Mouse (Mus musculus) cerebellum, adult 11 months (tissue): Measurements from ENCODE around the gene Olfr1347.
"Not testable (repeated sequence)": the region's sequence is repeated elsewhere in the genome, so short reads cannot be mapped to it uniquely, and the experiment has no call there.

Source experiments
- DNase-seq: peaks from one replicate; pipeline ENCODE4 v3.0.0; 2022

Gene Olfr1347

DNA sequence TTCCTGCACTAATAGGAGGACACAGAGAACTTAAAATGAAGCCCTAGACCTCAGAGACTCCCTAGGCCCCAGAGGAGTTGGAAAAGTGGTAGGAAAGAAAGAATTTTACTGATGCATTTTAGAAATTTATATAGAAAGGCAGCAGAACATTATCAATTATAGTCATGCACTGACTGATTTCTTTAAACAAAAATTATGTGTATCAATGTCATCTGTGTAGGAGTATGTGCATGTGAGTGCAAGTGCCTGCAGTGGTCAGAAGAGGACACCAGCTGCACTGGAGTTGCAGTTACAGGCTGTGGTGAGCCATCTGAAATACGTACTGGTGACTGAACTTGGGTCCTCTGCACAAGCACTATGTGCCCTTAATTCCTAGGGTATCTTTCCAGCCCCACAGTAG lies at the start of gene Olfr1347:
TSS of gene Olfr1347 (minus strand) at position 101 of the 400 bp plus-strand sequence.
- DNase-seq, result no peak

DNA sequence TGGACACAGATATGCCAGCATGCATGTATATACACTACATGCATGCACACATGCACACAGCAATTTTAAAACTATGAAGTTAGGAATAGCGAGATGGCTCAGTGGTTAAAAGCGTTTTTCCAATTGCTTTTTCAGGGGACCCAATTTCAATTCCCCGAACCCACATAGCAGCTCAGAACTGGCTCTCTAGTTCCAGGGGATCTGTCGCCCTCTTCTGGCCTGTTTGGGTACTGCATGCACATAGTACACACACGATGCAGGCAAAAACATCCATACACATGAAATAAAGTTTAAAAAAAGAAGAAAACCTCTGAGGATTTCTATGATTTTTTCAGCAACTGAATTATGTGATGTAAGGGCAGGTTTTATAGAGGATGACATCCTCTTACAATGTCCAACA lies 26.6 kb upstream of the Olfr1347 start:
- DNase-seq, result no peak

DNA sequence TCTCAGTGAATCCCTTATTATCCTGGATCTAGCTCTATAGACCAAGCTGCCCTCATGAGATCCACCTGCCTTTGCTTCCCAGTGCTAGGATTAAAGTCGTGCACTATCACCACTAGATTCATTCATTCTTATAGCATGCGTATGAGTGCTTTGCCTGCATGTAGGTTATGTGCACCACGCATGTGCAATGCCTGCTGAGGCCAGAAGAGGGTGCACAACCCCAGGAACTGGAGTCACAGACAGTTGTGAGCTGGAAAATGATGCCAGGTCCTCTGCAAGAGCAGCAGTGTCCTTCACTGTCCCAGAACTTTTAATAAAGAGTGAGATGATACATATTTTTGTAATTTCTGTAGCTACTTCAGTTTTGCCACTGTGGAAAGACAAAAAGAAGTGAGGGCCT lies 25.4 kb upstream of the Olfr1347 start:
- DNase-seq, result no peak

DNA sequence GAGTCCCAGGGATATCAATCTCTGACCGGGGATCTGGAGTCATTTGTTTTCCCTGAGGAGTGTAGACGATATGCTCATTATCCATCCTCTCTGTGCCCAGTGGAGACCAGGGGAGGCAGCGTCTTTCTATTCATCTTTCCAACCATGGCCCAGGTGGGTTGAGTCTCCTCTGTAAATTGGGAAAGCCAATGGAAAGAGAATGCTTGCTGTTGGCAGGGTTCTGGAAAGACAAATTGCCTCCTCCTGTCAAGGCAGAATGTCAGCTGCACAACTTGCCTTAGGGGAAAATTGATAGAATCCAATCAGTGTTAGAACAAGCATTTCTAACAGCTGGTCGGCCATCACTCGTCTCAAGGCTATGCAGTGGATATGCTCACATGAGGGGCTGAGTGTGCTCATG lies 23.3 kb upstream of the Olfr1347 start, which contains the start of gene Olfr1349:
TSS of gene Olfr1349 (minus strand) at position 101 of the 400 bp plus-strand sequence.
- DNase-seq, result no peak

DNA sequence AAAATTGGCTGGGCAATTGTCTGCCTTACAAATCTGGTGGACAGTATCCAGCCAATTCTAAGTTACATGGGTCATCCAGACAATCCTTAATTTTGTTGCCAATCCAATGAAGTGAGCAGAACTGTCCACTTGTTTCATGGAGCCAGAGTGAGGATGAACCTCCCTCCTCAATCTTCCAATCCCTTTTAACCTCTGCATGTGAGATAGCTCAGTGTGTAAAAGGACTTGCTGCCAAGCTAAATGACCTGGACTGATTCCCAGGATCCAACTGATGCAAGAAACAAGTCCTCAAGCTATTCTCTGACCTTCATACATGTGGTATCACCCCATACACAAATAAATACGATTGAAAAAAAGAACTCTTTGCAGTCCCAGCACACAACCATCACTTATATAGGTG lies 22.1 kb upstream of the Olfr1347 start:
- no peak for DNase-seq

DNA sequence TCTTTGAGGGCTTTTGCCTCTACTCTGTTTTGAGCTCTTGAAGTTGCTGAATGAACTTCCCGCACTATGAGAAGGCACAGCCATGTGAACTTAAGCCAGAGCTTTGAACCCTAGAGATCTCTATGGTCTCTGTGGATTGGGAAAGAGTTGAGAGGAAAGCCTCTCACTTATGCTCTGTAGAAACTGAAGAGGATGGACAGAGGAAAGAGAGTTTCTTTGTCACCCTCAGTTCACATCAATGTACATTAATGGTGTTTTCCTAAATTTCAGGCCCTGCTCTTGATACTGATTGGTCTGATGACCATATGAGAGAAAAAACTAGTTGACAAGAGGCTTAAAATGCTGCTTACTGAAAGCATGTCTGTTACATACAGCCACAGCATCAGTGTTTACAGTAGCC lies 9.1 kb upstream of the Olfr1347 start, which contains the start of gene Olfr1348:
TSS of gene Olfr1348 (minus strand) at position 101 of the 400 bp plus-strand sequence.
- DNase-seq, result no peak

DNA sequence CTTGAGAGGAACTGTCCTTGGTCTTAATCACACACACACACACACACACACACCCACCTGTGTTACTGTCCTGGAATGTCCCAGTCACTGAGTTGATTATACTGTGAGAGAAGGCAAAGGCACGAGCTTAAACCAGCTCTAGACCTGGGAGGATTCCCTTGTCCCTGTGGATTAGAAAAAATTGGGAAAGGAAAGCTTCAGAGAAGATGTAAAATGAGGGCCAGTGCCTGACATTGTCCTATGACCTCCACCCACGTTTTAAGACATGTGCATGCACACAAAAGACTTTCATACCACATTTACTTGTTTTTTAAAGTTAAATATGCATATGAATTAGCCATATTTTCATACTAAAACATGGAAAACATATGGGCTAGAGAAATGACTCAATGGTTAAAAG lies 12.7 kb downstream of the Olfr1347 start, which contains the start of gene Olfr5:
TSS of gene Olfr5 (minus strand) at position 101 of the 400 bp plus-strand sequence.
- no peak for DNase-seq

DNA sequence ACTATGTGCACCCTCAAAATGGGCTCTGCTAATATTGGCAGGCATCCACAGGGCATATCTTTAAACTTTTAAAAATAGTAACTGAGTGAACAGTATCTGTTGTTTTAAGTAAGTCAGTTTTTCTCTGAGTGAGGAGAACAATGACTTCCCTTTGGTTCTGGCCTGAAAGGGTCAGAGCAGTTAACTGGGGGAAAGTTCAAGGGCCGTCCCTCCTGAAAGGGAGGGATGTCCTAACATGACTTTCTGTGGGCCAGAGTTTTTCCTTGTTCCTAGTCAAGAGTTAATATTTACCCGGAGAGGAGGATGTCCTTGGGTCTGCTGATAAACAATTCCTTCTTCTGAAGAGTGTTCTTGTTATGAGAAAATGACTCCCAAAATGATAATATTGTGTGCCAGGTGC lies 21.9 kb downstream of the Olfr1347 start:
- DNase-seq, result not testable (repeated sequence)

DNA sequence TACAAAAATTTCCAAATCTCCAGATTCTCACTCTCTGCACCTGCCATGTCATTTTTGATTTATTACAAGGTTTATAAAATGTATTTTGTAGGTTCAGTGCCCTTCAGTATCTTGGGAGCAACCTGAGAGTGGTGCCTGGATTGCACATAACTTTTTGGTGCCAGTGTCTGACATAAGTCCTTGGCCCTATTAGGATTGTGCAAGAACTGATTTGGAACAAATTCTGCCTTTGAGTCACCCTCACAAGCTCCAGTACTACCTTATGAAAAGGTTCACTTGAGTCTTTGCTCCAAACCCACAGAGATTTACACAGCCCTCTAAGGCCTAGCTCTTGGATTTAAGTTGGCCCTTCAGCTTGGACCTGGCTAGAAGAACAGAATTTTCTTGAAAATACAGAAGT lies 32.6 kb downstream of the Olfr1347 start, which contains the start of gene Olfr1346:
TSS of gene Olfr1346 (plus strand) at position 151 of the 400 bp plus-strand sequence.
- DNase-seq, result no peak

DNA sequence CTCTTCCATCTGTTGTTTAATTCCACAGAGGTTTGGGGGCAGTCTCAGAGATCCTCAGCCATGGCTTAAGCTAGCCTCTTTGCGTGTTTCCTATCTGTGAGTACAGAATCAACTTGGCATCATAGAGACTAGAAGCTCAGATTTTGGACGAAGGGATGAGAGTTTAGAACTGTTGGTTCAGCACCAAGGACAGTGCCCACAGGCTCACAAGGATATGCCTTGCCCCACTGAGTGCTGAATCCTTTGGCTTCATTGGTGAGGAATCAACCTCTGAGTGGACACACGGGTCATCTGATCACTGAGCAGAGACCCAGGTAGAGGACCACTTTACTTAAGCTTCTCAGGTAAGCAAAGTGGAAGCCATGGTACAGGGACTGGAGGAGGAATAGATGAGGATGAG lies 43.2 kb downstream of the Olfr1347 start:
- no peak for DNase-seq

DNA sequence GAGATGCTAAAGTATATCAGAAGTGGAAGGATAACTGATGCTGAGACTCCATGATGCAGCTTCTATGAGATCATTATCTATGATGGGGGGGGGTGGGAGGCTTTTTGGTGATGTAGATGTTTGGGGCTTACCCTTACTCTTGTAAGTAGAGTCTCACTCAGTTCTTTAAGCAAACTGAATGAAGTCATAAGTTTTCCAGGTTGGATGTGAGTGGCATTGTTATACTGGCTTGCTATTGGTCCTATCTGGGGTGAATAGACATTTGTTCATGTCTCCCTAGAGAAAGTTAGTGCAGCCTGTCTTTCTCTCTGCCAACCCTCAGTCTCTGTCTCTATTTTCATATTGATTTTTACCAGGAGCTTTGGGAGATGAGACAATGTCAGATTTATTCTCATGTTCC lies 43.7 kb downstream of the Olfr1347 start, which contains the start of gene Olfr1336:
TSS of gene Olfr1336 (plus strand) at position 301 of the 400 bp plus-strand sequence.
- no peak for DNase-seq

DNA sequence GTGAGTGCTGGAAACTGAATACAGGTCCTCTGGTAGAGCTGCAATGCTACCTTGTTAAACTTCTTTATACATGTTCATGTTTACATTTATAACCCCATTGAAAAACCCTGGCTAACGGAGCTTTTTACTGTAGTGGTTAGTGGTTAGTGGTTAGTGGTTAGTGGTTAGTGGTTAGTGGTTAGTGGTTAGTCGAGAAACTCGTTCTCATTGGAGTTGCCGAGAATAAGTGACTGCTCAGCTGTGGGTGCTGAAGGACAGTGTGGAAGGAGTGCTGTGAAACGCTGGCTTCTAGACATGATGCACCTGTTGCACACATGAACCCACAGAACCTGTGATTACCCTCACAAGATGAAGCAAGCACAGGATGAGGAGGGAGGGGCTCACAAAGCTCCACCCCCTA lies 51.8 kb downstream of the Olfr1347 start:
- DNase-seq, result no peak

DNA sequence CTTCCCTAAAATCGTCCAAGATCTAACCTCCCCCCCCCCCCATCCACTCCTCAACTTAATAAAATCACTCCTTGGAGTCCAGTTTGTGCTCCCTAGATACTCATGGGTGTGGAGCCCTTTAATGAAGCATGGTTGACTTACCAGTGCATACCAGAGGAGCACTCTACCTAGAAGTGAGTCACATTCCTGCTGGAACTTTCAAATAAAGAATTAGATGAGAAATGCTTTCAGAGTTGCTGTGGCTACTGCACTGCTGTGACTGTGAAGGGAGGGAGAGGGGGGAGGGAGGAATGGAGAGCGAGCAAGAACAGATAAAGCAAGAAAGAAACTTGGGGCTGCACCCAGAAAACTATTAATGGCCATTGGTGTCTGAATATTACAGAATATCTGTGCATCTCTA lies 58.4 kb downstream of the Olfr1347 start:
- no peak for DNase-seq

DNA sequence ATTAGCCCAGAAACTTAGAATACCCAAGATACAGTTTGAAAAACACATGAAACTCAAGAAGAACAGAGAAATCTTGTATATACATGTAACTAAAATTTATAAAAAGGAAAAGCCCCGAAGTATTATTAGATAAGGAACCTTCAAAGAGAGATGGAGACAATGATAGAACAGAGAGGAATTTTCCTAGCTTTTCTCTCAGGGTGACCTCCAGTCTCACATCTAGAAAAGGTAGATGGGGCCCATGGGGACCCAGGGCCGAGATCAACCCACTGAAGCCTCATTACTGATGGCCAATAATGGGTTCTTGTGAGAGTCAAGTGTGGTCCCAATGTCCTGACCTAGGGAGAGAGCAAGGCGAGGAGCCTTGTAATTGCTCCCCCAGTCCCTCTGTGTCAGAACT lies 61.2 kb downstream of the Olfr1347 start, which contains the start of gene Olfr1344:
TSS of gene Olfr1344 (plus strand) at position 301 of the 400 bp plus-strand sequence.
- DNase-seq, result no peak
